Mouse (Mus musculus): ENCODE data around the gene Uap1l1.

Gene Uap1l1

GRCm38 (mm10) chr2:25310969-25311368 is 54.5 kb downstream of the Uap1l1 start:
- DNase-seq = peak; percentile 55 to 56

GRCm38 (mm10) chr2:25310180-25310579 is 55.3 kb downstream of the Uap1l1 start:
- DNase-seq = peak; percentile 32 to 45

Data from cerebellum, postnatal 10 days (tissue).